Mouse (Mus musculus) testis, adult 2 months (tissue): ENCODE data around the gene Cep19.

Experiments used
- CTCF ChIP-seq: fragments of 200-500 bp; IDR thresholded peaks from 2 replicates; pipeline ENCODE4 v1.5.1; 2012; ENCODE audit warnings: low read depth, mild to moderate bottlenecking, inconsistent platforms, low read length, moderate library complexity; ENCODE audit not compliant: control insufficient read depth, insufficient read depth, insufficient replicate concordance
- POLR2A ChIP-seq: fragments of 200-500 bp; IDR thresholded peaks from 2 replicates; pipeline ENCODE4 v1.6.1; 2012; ENCODE audit warnings: low read depth, mild to moderate bottlenecking, inconsistent platforms, low read length, moderate library complexity; ENCODE audit not compliant: control insufficient read depth

DNA sequence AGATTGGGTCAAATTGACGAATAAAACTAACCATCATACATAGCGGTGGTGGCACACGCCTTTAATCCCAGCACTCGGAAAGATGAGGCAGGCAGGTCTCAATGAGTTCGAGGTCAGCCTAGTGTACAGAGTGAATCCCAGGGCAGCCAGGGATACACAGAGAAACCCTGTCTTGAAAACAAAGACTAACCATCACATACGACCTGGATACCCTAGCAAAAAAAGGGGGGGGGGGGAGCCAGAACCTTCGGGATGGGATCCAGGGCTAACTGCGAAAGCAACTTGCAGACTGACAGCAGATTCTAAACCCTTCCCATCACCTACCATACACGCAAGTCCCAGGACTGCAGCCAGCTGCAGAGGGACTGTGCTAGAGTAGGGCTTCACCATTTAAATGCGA, 14.8 kb downstream of the Cep19 start:
- TF ChIP-seq POLR2A, result no peak
- TF ChIP-seq CTCF, result no peak
